Mouse (Mus musculus): ENCODE results near the gene Pdcl3. TPM values are rescaled to one million over a fixed set of nuclear protein-coding genes. Genes with fewer than 3 reads are reported as not detected.
A peak's percentile ranks its signal among the peaks of the same experiment; 100 is the strongest.

The Pdcl3 gene
- total RNA-seq (2015; ENCODE audit: low replicate concordance) (21.7 and 21.9 TPM in 2 replicates), total RNA-seq (2017; ENCODE audit: low replicate concordance) (14.6 and 17.1 TPM in 2 replicates)

DNA sequence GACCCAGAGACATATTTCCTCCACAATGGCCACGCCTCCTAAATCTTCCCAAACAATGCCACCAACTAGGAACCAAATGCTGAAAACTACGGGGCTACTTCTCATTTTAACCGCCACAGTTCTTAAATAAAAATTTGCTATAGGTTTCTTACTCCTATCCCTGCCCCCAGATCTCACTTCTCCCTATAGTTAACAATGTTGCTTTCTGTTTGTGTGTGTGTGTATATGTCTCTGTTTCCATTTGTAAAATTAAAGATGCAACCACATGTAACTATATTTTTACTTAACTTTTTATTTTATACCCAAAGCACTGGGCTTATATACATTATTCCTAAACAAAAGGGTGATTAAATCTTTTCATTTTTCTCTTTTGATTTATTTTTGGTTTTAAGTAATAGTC, at the start of gene Pdcl3:
TSS of gene Pdcl3 (plus strand) at position 301 of the 400 bp plus-strand sequence.
- ATAC-seq (replicated peaks; ENCODE audit: low FRiP score, poor library complexity, severe bottlenecking) = no peak

DNA sequence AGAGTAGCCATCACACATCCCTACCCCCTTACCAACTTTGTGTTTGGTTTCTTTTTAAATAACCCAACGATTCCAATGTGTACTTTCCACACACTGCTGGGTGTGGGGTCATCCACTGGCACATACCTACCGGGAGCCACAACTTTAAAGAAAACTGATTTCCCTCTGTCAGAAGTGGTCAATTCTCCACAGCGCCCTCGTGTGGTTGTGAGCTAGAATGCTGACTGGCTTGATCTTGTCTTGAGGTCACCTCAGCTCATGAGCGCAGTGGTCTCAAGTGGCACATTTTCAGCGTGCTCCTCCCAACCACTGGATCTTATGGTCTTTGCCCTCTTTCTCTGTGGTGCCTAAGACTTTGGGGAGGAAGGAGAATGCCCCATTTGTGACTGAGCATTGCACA, 48.6 kb upstream of the Pdcl3 start:
- peak; percentile 75 for ATAC-seq (replicated peaks; ENCODE audit: low FRiP score, poor library complexity, severe bottlenecking)

DNA sequence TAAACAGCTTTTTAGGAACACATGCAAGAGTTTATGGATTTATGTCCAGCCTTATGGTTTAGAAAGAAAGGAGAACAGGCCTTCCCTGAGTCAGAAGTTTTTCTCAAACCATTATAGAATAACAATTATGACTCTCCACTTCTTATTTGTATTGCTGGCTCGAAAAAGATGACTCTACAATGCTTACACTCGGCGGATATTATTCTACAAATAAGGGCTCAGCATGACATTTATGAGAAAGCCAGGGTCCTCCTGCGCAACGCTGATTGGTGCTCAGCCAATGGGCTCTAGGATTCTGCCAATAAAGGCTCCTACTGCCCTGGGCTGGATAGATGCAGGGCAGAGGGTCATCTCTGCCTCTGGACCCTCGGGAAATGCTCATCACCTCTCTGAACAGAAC, 46.6 kb upstream of the Pdcl3 start, which contains the start of gene Nms:
TSS of gene Nms (plus strand) at position 301 of the 400 bp plus-strand sequence.
- ATAC-seq (replicated peaks; ENCODE audit: low FRiP score, poor library complexity, severe bottlenecking) = no peak

DNA sequence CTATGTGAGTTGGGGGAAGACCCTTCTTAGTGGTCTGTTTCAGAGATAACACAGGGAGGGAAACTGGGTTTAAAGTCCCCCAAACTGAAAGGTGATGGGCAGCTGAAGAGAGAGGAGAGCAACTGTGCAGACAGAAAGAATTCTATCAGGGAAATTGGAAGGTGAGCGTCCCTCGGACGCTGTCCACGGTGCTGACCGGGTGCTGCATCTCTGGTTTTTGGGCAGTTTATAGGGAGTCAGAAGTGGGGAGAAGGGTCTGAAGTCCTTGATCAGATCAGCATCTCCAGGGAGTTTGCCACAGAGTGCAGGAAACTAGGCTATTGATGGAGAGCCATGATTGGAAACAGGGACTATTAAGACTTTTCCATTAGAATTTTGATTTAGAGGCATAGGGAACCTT, 45.8 kb upstream of the Pdcl3 start:
- no peak for ATAC-seq (replicated peaks; ENCODE audit: low FRiP score, poor library complexity, severe bottlenecking)

DNA sequence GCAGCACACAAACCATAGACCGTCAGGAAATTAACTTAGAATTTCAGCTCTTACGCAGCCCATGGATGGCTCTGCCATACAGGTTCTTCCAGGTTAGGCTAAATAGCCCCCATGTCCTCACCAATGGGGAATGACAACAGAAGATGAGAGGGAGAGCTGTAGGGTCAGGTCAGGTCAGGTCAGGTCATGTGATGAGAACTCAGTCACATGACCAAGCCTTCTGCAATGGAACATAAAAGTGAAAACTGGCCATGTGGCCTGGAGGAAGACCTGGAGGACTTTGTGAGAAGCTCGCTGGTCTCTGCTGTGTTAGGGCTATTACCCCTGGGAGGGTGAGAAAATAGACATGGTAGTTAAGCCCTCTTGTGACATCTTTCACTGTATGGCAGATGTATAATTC, 29.0 kb upstream of the Pdcl3 start:
- no peak for ATAC-seq (replicated peaks; ENCODE audit: low FRiP score, poor library complexity, severe bottlenecking)

DNA sequence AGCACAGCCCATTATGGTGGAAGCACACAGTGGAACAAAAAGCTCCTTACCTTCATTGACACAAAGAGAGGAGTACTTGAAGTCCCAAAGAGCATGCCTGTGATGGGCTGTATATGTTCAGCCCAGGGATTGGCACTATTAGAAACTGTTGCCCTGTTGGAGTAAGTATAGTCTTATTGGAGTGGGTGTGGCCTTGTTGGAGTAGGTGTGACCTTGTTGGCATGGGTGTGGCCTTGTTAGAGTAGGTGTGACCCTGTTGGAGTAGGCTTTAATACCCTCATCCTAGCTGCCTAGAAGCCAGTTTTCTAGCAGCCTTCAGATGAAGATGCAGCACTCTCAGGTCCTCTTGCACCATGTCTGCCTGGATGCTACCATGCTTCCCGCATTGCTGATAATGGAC, 16.3 kb upstream of the Pdcl3 start:
- no peak for ATAC-seq (replicated peaks; ENCODE audit: low FRiP score, poor library complexity, severe bottlenecking)

DNA sequence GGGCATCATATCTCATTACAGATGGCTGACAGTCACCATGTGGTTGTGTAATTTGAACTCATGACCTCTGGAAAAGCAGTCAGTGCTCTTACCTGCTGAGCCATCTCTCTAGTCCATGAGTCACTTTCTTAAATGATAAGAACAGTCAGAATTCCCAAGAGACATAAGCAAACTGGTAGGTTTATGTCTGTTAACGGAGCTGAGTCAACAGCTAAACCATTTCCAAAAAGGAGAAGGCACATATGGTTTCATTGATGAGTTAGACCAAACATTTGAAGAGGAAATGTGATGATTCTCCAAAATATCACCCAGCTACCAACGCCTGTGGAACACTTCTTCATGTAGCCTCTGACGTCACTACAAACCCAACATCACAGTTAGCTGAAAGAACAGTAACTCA, 13.7 kb upstream of the Pdcl3 start:
- ATAC-seq (replicated peaks; ENCODE audit: low FRiP score, poor library complexity, severe bottlenecking) = no peak

DNA sequence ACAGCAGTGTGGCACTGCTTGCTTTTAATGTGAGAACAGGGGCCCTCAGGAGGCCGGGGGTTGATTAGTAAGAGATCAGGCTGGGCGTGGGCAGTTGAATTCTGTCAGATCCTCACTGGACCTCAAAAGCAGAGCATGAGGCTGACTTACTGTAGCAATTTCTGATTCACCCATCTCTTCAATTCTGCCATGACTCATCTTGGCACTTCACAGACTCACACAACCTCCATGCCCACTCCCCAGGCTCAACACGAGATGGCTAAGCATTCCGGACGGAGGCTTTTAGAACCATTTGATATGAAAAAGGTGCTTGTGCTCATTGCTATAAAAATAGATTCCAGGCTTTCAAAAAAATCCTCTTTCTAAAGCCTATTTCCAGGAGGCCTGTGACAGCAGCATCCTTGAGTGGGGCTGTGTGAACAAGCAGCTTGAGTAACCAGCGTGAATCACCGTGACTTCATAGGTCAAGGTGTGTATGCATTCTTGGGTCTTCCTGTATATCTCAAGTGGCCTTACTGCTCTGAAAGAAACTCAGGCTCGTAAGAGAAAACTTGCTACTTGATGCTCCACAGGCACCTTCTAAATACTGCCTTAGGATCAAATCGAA, 12.3 kb upstream of the Pdcl3 start:
- ATAC-seq (replicated peaks; ENCODE audit: low FRiP score, poor library complexity, severe bottlenecking) = no peak

DNA sequence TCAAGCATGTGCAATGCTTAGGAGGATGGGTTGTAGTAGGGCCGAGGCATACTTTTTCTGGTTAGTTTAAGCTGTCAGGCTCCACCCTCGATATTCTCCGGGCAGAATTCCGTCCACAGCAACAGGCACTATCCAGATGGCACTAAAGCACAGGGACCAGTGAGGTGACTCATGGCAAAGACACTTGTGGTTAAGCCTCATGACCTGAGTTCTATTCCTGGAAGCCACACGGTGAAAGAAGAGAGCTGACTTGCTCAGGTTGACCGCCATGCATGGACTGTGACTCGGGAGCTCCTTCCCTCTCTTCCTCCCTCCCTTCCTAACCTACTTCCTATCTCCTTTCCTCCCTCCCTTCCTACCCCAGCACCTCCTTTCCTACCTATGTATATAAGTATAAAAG, 5.5 kb upstream of the Pdcl3 start:
- no peak for ATAC-seq (replicated peaks; ENCODE audit: low FRiP score, poor library complexity, severe bottlenecking)

DNA sequence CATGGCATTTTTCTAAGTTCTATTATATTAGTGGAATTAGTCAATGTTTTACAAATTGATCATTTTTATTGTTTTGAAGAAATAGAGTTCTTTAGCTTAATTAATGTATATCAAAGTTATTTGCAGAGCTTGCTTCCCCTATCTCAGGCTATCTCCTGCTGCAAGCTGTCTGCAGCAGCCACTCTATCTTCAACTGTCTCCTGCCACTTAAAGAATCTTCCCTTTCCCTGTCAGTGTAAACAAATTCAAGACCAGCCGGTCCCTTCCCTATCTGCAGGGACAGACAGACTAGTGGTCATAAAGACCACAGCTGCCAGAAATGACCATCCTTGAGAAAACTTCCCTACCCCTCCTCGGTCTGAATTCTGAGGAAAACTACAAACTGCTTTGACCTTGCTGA, 1.5 kb upstream of the Pdcl3 start:
- ATAC-seq (replicated peaks; ENCODE audit: low FRiP score, poor library complexity, severe bottlenecking) = no peak

DNA sequence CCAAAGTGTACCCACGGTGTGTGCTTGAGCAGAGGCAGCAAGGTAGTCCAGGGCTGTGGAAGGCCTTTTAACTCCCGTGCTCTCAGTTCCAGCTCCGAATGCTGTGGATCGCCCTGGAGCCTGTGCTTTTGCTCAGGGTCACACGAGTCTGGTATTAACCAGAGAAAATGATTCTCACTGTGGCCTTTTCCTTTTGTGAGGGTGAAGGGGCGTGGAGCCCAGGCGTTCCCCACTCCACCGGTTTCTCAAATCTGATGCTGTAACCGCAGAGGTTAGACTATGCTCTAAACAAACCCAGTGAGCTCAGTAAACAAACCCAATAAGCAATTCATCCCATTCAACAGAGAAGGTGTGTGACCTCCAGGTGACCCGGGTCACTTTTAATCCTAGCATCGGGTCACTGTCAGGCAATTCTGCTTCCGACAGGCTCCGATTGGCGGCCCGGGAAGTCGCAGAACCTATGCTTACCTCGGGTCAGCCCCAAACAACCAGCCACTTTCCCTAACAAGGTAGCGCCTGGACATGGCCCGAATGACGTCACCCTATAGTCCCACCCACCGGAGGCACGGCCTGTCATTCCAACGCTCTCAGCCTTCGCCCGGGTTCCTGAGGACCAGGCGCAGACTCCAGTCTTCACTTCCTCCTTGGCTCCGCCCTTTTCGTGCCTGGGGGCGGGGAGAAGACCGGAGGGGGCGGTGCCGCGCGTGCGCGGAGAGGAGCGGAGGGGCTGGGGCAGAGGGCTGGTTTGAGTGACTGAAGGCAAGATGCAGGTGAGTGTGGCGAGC, 1.9 kb downstream of the Pdcl3 start:
- ATAC-seq (replicated peaks; ENCODE audit: low FRiP score, poor library complexity, severe bottlenecking) = peak; percentile 98

DNA sequence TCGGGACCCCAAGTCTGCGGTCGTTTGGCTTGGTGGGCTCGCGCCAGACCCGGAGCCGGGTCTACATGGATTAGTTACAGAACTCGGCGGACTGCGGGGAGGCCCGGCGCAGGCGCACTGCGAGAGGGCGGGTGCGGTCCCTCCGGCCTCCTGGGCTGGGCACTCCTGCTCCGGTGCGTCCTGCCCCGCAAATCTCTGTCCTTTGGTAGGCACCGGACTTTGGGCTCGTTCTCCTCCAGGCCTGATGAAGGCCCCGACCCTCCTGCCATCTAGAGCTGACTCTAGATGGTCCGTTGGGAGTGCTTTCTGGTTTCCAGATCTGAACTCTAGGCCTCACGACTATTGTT, 2.4 kb downstream of the Pdcl3 start:
- peak; percentile 88 for ATAC-seq (replicated peaks; ENCODE audit: low FRiP score, poor library complexity, severe bottlenecking)

DNA sequence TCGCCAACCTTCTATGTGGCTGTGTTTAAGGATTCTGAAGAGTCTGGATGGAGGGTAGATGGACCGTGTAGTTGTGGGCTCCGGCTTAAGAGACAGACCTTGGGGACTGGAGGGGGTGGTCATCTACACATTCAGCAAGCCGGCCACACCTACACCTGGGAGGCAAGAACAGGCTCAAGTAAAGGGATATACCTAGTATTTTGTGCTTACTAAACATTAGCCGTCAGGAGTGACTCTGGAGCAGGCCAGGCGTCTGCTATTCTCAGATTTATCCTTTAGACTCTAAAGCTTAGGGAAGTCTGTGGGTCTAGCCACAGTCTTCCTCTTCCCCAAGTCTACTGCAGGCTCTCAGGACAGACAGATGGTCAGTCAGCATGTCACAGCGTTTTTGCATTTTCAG, 2.9 kb downstream of the Pdcl3 start:
- no peak for ATAC-seq (replicated peaks; ENCODE audit: low FRiP score, poor library complexity, severe bottlenecking)

DNA sequence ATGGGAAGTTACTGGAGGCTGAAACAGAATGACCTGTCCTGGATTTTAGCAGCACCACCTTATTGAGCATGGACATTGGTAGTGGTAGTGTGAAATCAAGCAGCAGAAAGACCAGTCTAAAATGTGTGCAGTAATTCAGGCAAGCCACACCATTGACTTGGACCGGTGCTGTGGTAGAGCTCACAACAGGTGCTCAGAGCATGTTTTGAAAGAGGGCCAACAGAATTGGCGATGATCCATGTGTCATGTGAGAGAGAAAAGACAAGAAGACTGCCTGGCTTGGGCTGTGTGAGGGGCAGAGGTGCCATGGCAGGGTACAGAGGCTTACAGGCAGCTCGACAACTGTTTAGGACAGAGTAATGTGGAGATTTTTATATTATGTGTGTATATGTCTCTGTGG, 7.0 kb downstream of the Pdcl3 start:
- no peak for ATAC-seq (replicated peaks; ENCODE audit: low FRiP score, poor library complexity, severe bottlenecking)

DNA sequence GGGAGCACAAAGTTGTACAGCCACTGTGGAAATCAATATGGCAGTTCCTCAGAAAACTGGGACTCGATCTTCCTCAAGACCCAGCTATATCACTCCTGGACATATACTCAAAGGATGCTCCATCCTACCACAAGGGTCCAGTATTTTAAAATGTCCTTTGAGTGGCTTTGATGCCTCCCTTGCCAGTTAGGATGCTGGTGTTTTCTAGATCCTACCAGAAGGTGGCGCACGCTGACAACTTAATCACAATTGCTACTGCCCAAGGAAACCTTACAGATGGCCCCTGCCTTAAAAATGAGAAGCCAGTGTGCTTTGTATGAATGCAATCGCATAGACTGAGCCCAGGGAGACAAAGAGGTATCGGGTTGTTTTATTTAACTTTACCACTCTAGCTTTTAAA, 15.7 kb downstream of the Pdcl3 start:
- peak; percentile 69 for ATAC-seq (replicated peaks; ENCODE audit: low FRiP score, poor library complexity, severe bottlenecking)

DNA sequence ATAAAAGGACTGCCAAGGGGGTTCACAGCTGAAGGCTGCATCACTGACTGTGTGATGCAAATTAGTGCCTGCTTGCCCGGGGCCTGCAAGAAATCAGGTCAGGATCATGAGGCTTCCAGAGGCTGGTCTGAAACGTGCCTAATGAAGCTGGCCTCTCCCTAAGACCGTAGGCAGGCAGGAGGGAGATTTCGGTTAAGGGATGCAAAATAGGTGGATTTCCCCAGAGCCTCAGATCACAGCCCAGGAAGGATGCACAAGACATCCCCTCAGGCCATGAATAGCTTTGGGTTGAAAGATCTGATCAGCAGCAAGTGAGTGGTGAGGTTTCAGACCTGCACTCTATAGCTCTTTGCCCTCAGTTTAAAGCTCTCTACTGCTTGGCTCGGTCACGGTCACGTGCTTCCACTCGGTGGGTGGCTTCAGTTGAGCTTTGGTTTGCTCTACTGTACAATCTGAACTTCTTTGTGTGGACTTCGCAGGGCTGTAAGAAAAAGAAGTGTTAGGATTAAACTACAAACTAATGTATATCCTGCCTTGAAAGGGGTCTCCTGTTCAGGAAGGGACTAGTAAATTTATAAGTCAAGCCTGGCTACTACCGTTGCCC, 20.4 kb downstream of the Pdcl3 start:
- no peak for ATAC-seq (replicated peaks; ENCODE audit: low FRiP score, poor library complexity, severe bottlenecking)

DNA sequence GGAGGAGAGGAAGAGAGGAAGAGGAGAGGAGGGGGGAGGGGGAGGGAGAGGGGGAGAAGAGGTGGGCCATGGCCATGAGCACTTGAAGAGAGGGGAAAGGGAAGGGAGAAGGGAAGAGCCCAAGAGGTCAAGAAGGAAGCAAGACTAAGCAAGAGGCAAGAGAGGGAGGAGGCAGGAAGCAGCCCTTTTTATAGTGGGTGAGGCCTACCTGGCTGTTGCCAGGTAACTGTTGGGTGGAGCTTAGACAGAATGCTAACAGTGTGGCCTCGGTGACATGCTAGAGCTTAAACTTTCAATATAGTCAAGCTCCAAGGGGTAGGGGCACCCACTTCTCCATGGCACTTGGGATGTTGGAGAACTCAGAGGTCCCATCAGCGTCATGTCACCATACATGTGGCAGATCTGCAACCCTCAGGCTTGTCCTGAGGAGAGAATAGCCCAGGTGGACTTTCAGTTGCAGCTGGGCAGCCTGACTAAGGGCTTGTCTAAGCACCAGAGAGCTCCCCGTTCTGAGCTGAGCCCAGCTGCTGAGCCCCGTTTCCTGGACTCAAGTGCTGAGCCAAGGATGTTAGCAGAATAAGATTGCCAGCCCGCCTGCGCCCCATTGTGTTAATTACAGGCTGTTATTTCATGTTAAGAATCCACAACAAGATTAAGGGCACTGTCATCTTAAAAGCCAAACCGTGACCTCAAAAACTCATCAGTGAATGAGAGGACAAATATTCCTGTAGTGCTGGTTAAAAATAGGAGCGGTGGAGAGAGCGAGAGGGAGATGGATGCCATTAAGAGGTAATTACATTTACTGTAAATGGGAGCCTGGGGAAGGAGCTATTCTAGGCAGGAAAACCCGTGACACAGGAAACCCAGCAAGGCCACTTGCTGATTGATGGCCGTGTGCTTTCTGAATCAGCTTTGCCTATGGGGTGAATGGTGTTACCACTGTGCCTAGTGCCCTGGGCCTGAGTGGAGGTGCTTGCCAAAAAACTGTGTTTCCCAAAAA, 21.7 kb downstream of the Pdcl3 start:
- no peak for ATAC-seq (replicated peaks; ENCODE audit: low FRiP score, poor library complexity, severe bottlenecking)

DNA sequence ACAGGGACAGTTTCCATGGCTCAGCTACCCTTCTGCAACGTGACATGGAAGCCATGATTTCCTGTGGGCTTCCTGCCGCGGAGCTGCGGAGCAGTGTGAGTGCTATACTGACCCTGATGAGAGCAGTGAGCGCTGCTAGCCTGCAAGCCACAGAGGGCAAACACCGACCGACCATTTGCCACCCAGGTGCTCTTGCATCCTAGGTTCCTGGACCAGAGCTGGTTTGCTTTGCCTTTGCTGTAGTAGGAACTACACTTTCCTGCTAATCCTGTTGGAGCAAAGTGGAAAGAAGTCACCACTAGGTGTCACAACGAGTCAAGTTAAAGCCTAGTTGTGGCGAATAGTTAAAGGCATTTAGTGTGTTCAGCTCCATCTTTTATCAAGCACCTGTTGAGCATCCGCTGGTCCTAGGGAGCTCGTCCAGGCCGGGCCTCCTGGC, 25.2 kb downstream of the Pdcl3 start:
- ATAC-seq (replicated peaks; ENCODE audit: low FRiP score, poor library complexity, severe bottlenecking) = no peak

DNA sequence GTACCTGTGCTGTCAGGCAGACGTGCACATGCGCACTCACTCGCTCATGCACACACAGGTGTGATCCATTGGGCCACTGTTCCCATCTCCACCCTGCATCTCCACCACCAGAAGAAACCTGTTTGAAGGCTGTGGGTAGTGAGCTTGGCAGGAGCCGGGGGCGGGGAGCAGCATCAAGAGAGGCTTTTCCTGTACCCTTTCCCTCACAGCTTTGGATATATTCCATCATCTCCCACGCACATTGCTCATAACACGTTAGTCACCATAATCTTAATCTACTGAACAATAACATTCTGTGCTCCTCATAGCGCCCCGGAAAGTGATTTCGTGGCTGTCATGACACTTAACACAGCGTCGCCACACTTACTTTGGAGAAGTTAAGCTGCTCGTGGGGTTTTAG, 27.2 kb downstream of the Pdcl3 start:
- ATAC-seq (replicated peaks; ENCODE audit: low FRiP score, poor library complexity, severe bottlenecking) = no peak

DNA sequence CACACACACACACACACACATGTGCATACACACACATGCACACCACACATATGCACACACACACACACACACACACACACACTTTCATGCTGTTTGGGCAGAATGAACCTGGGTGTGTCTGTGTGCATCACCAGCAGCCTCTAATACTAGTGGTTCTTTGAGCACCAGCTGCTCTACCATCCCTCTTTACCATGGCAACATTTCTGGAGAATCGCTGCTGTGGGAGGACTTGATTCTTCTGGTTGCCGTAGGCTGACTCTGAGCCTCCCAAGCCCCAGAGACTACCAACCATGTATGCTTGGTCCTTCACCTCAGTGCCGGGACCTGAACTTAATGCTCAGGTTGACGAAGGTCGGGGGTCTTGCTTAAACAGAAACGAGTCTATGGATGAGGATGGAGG, 28.4 kb downstream of the Pdcl3 start:
- ATAC-seq (replicated peaks; ENCODE audit: low FRiP score, poor library complexity, severe bottlenecking) = no peak

All from erythroblast, adult 5-6 weeks (primary cell).